Mouse (Mus musculus): ENCODE measurements at regions not wholly inside any gene's neighbourhood (a gene's known extent, or its start where the extent isn't known, plus 50 kb on each side); places are given as distances from the start of the nearest gene placed in this dataset.

GRCm38 (mm10) chr5:132633198-132633884 is 90.2 kb upstream of the Auts2 start:
- peak; percentile 47 for DNase-seq

- DNase-seq: no peak
Measured at GRCm38 (mm10) chr5:132621751-132622150, 78.6 kb upstream of the Auts2 start.

GRCm38 (mm10) chr5:132617241-132617640 is 74.1 kb upstream of the Auts2 start:
- DNase-seq: no peak

- no peak for DNase-seq
Measured at GRCm38 (mm10) chr5:132609251-132609650, 66.1 kb upstream of the Auts2 start.

- no peak for DNase-seq
Measured at GRCm38 (mm10) chr5:132606216-132606615, 63.1 kb upstream of the Auts2 start.

GRCm38 (mm10) chr5:132594796-132595195 is 51.7 kb upstream of the Auts2 start:
- no peak for DNase-seq
